Mouse (Mus musculus): ENCODE measurements around the gene Polr2c.

DNA sequence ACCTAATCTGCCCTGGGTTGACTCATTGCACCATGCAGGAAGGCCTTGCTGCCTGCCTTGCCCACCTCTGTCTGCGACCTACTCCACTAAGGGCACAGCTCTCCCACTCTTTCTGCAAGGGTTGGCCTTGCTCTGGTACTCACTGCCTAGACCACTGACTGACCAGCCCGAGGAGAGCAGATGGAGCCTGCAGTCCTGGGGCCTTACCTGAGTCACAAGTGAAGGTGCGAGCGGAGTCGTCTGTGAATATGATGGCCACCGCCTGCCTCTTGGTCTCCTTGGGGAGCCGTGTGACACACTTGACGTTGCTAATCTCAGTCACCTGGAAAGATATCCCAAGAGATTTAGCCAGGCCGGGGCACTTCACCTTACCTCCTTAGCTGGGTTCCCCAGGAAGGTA, 9.7 kb downstream of the Polr2c start:
- TF ChIP-seq POLR2A (IDR thresholded peaks at IDR 0.05; ENCODE audit: insufficient read depth, low read length) (no peak), EP300 (IDR thresholded peaks at IDR 0.05; ENCODE audit: insufficient read depth, low read depth, low read length) (no peak)
